Mouse (Mus musculus): ENCODE data around the gene Tufm. TPM values are rescaled to one million over a fixed set of nuclear protein-coding genes. Genes with fewer than 3 reads are reported as not detected.

Tufm gene
- polyA plus RNA-seq, 1 experiment from 2014 or later = 183 TPM

DNA sequence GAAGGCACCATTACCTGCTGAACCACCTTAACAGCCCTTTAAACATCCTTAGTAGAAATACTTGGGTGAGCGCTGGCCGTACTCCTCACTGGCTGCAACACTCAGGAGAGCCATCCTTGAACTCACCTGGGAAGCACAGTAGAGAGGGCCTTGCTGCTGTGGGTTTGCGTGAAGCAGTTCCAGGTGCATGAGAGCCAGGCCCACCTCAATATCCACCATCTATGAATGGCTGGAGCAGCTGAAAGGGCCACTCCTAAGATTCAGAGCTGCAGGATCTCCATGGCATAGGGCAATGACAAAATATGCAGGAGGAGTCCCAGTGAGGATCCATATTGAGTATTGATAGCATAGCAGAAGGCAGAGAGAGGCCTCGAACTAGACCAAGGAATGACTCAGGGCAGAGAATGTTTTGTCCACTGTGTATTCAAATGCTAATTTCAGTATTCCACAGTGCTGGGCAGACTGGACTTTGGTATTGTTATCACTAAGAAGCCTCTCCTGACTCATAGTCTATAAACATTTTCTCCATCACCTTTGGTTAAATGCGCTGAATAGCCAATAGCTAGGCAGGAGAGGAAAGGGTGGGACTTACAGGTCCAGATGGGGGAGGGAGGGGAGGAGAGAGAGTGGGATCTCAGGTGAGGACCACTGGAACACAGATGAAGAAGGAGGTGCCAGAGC lies 31.2 kb downstream of the Tufm start:
- no peak overlapping the region for H3K27ac ChIP-seq
- 86% methylated on average over 5 of the region's 5 CpGs for WGBS
- H3K9me3 ChIP-seq = no peaks in the 10 kb centered on the region
- no peaks in the 10 kb centered on the region for H3K27me3 ChIP-seq (ENCODE audit: poor library complexity, severe bottlenecking)
- no peak for DNase-seq (ENCODE audit: extremely low spot score, low spot score)
- no peaks in the 10 kb centered on the region for H3K36me3 ChIP-seq (replicated peaks)
- H3K4me1 ChIP-seq = peaks cover 3% of the 10 kb centered on the region; the same call in 1 of the 2 replicates
- H3K4me3 ChIP-seq = no peak overlapping the region

DNA sequence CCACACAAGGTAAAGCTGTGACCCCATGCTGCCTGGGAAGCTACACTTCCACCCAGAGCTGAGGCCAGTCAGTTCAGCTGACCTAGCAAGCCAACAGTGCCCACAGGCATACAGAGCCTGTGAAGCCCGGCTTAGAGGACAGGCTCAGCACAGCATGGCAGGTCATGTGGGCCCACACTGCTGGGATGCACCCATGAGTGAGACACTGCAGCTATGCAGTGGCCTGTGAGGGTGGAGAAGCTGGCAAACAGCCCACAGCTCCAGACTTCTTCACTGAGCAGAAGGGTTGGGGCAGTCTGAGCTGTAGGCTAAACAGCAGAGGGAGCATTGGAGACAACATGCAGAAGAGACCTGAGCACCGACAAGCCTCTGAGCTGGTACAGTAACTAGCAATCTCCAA lies 32.4 kb downstream of the Tufm start:
- WGBS = 78% methylated on average over 2 of the region's 2 CpGs
- no peaks in the 10 kb centered on the region for H3K9me3 ChIP-seq
- DNase-seq (ENCODE audit: extremely low spot score, low spot score) = no peak

DNA sequence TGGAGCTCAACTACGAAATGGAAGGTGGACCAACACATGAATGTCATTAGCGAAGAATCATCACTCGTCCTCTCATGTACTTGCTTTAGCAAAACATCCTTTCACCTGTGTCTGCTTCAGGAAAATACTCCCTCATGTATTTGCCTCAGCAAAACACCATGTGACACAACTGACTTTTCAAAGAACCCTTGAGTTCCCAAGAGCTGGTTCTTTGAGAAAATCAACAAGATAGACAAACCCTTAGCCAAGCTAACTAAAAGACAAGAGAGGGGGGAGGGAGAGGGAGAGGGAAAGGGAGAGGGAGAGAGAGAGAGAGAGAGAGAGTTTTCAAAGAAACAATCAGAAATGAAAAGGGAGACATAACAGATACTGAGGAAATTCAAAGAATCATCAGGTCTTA lies 36.2 kb downstream of the Tufm start:
- H3K36me3 ChIP-seq (replicated peaks) = no peaks in the 10 kb centered on the region
- no peak overlapping the region for H3K27ac ChIP-seq
- no peak for DNase-seq (ENCODE audit: extremely low spot score, low spot score)
- no peak overlapping the region for H3K4me3 ChIP-seq
- H3K27me3 ChIP-seq (ENCODE audit: poor library complexity, severe bottlenecking) = no peaks in the 10 kb centered on the region
- peaks cover 6% of the 10 kb centered on the region; the same call in 1 of the 2 replicates for H3K4me1 ChIP-seq
- no peaks in the 10 kb centered on the region for H3K9me3 ChIP-seq
- WGBS = 85% methylated on average over 3 of the region's 3 CpGs

More for the DNA sequence above, 32.4 kb downstream of the Tufm start:
- H3K36me3 ChIP-seq (replicated peaks) = no peaks in the 10 kb centered on the region
- H3K27me3 ChIP-seq (ENCODE audit: poor library complexity, severe bottlenecking) = no peaks in the 10 kb centered on the region
- H3K4me1 ChIP-seq = peaks cover 3% of the 10 kb centered on the region; the same call in 1 of the 2 replicates
- H3K27ac ChIP-seq = no peak overlapping the region
- no peak overlapping the region for H3K4me3 ChIP-seq

DNA sequence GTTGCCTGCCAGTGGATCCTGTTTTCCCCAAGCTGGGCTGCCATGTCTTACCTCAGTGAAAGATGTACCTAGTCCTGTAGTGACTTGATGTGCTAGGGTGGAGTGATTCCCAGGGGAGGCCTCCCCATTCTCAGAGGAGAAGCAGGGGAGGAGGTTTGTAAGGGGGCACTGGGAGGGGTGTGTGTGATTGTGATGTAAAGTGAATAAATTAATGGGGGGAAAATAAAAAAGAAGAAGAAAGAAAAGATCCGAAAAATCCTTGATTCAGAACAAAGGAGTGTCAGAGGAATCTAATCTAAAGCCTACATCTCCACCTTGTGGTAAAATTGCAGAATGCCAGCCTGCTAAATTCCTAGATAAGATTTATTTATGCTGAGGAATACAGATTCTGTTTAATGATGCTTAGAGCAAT lies 41.0 kb downstream of the Tufm start:
- Histone ChIP-seq H3K9me3 (no peaks in the 10 kb centered on the region), H3K36me3 (replicated peaks) (no peaks in the 10 kb centered on the region), H3K4me3 (no peak overlapping the region; the same call in 1 of the 2 replicates), H3K4me1 (peaks cover 3% of the 10 kb centered on the region; the same call in 1 of the 2 replicates), H3K27me3 (ENCODE audit: poor library complexity, severe bottlenecking) (no peaks in the 10 kb centered on the region), H3K27ac (peak overlapping the region; percentile 87)
- DNase-seq (ENCODE audit: extremely low spot score, low spot score) = peak; percentile 39
- 20% methylated on average over 1 of the region's 1 CpGs for WGBS

DNA sequence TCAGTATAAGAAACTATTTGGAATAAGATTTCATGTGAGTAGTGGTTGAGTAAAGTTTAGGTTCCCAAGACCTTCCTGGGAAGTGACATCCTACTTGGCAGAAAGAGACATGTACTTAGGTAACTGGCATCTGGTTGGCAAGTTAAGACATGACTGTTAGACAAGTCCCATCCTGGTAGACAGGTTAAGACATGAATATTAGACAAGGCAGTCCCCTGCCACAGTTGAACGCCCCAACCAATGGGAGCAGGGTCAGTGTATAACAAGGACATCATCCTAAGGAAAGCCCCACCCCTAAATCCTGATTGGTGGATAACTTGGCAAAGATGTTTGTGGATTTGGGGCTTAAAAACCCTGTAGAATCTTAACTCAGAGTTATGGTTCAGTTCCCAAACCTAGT lies 46.3 kb downstream of the Tufm start:
- H3K4me3 ChIP-seq = no peak overlapping the region
- 84% methylated on average over 1 of the region's 1 CpGs for WGBS
- DNase-seq (ENCODE audit: extremely low spot score, low spot score) = no peak

DNA sequence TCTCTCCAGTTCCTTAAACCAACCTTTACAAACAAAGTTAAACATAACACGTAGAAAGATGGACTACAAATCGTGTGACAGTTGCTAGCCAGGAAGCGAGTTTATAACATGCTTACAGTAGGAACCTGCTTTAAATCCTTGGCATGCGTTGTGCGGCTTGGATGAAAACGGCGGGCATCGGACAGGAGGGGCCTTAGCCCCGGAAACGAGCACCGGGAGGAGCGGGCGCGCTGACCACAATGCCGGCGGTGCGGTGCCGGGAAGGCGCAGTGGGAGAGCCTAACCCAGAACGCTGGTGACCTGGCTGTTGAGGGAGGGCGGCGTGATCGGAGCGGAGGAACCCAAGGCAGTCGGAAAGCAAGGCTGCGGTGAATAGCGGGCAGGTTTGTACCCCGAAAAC lies 48.6 kb downstream of the Tufm start:
- no peaks in the 10 kb centered on the region for H3K36me3 ChIP-seq (replicated peaks)
- H3K27ac ChIP-seq = peak overlapping the region; percentile 81
- H3K4me3 ChIP-seq = peak overlapping the region; percentile 57
- H3K27me3 ChIP-seq (ENCODE audit: poor library complexity, severe bottlenecking) = peaks cover 29% of the 10 kb centered on the region
- H3K4me1 ChIP-seq = peaks cover 10% of the 10 kb centered on the region
- no peaks in the 10 kb centered on the region for H3K9me3 ChIP-seq
- DNase-seq (ENCODE audit: extremely low spot score, low spot score) = peak; percentile 53
- WGBS = 2% methylated on average over 28 of the region's 28 CpGs

More for the DNA sequence above, 46.3 kb downstream of the Tufm start:
- H3K27ac ChIP-seq = no peak overlapping the region
- peaks cover 10% of the 10 kb centered on the region for H3K4me1 ChIP-seq
- no peaks in the 10 kb centered on the region for H3K36me3 ChIP-seq (replicated peaks)
- H3K27me3 ChIP-seq (ENCODE audit: poor library complexity, severe bottlenecking) = peaks cover 29% of the 10 kb centered on the region
- H3K9me3 ChIP-seq = no peaks in the 10 kb centered on the region

DNA sequence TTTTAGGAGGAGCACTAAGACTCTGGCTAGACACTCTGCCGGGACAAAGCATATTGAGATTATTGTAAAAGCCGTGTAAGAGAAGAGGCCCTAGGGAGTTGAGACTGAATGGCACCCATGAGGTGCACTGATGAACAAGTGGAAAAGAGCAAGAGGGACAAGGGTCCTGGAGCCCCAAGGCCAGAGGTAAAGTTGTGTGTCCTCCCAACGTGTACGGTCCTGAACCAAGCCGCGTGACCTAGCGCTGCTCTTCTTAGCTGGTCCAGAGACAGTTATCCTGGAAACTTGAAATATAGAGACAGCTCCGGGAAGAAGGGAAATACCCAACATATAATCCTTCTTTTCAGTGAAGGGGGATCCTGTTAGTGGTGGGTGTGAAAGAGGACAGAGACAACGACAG lies 49.3 kb downstream of the Tufm start:
- Histone ChIP-seq H3K36me3 (replicated peaks) (no peaks in the 10 kb centered on the region), H3K27ac (peak overlapping the region; percentile 81; the same call in 1 of the 2 replicates), H3K4me1 (peaks cover 10% of the 10 kb centered on the region), H3K4me3 (peak overlapping the region; percentile 57), H3K27me3 (ENCODE audit: poor library complexity, severe bottlenecking) (peaks cover 29% of the 10 kb centered on the region), H3K9me3 (no peaks in the 10 kb centered on the region)
- DNase-seq (ENCODE audit: extremely low spot score, low spot score) = peak; percentile 21
- 63% methylated on average over 9 of the region's 9 CpGs for WGBS

DNA sequence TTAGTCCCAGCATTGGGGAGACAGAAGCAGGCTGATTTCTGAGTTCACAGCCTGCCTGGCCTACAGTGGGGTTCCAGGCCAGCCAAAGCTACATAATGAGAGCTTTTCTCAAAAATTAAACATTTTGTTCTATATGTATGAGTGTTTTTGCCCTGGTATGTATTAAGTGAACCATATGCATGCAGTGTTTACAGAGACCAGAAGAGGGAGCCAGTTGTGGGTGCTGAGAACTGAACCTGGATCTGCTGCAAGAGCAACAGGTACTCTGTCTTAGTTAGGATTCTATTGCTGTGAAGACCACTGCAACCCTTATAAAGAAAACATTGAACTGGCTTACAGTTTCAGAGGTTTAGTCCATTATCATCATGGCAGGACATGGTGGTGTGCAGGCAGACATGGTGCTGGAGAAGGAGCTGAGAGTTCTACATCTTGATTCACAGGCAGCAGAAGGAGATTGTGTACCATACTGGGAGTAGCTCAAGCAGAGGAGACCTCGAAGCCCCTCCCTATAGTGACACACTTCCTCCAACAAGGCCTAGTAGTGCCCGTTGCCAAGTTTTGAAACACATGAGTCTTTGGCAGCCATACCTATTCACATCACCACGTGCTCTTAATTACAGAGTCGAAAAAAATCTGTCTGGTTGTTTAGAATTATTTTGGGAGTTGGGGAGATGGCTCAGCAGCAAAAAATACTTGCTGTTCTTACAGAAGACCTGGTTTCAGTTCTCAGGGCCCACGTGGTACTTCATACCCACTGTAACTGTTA lies 50.8 kb downstream of the Tufm start:
- no peaks in the 10 kb centered on the region for H3K9me3 ChIP-seq
- H3K36me3 ChIP-seq (replicated peaks) = no peaks in the 10 kb centered on the region
- H3K27ac ChIP-seq = no peak overlapping the region
- 76% methylated on average over 5 of the region's 5 CpGs for WGBS
- H3K4me3 ChIP-seq = no peak overlapping the region
- peaks cover 10% of the 10 kb centered on the region for H3K4me1 ChIP-seq
- peaks cover 29% of the 10 kb centered on the region for H3K27me3 ChIP-seq (ENCODE audit: poor library complexity, severe bottlenecking)
- no peak for DNase-seq (ENCODE audit: extremely low spot score, low spot score)

Other genes with a start within 250 kb of the Tufm start
- 79.1 and 83.0 TPM in 2 replicates for gene Sbk1, start 214.7 kb upstream of the Tufm start, polyA plus RNA-seq (2016; fragmentation: Nextera tagmentation; extraction: Ambion mirVana)
- 2.0 and 2.4 TPM in 2 replicates for gene Lat, start 117.8 kb upstream of the Tufm start, polyA plus RNA-seq (2016; fragmentation: Nextera tagmentation; extraction: Ambion mirVana)
- gene Spns1, start 109.9 kb upstream of the Tufm start, polyA plus RNA-seq (2016; fragmentation: Nextera tagmentation; extraction: Ambion mirVana) = 64.7 and 68.6 TPM in 2 replicates
- gene Nfatc2ip, start 90.6 kb upstream of the Tufm start, polyA plus RNA-seq (2016; fragmentation: Nextera tagmentation; extraction: Ambion mirVana) = 2.6 and 2.8 TPM in 2 replicates
- 0.07 and 0.14 TPM in 2 replicates for gene Cd19, start 72.5 kb upstream of the Tufm start, polyA plus RNA-seq (2016; fragmentation: Nextera tagmentation; extraction: Ambion mirVana)
- gene Rabep2, start 58.6 kb upstream of the Tufm start, polyA plus RNA-seq (2016; fragmentation: Nextera tagmentation; extraction: Ambion mirVana) = 24.8 and 25.5 TPM in 2 replicates
- gene Atp2a1, start 24.3 kb upstream of the Tufm start, polyA plus RNA-seq (2016; fragmentation: Nextera tagmentation; extraction: Ambion mirVana) = 0.33 TPM in 2 replicates
- gene Sh2b1, start 11.9 kb upstream of the Tufm start, polyA plus RNA-seq (2016; fragmentation: Nextera tagmentation; extraction: Ambion mirVana) = 49.2 and 50.8 TPM in 2 replicates
- gene Atxn2l, start 16.1 kb downstream of the Tufm start, polyA plus RNA-seq (2016; fragmentation: Nextera tagmentation; extraction: Ambion mirVana) = 49.0 and 55.3 TPM in 2 replicates
- 230 and 233 TPM in 2 replicates for gene Eif3c, start 79.0 kb downstream of the Tufm start, polyA plus RNA-seq (2016; fragmentation: Nextera tagmentation; extraction: Ambion mirVana)
- gene Apobr, start 97.6 kb downstream of the Tufm start, polyA plus RNA-seq (2016; fragmentation: Nextera tagmentation; extraction: Ambion mirVana) = 0.67 and 0.79 TPM in 2 replicates
- gene Cln3, start 98.5 kb downstream of the Tufm start, polyA plus RNA-seq (2016; fragmentation: Nextera tagmentation; extraction: Ambion mirVana) = 20.7 and 25.8 TPM in 2 replicates
- gene Il27, start 107.6 kb downstream of the Tufm start, polyA plus RNA-seq (2016; fragmentation: Nextera tagmentation; extraction: Ambion mirVana) = not detected in 2 replicates
- 1.3 and 2.0 TPM in 2 replicates for gene Nupr1, start 143.5 kb downstream of the Tufm start, polyA plus RNA-seq (2016; fragmentation: Nextera tagmentation; extraction: Ambion mirVana)
- 61.1 and 64.5 TPM in 2 replicates for gene Sgf29, start 161.9 kb downstream of the Tufm start, polyA plus RNA-seq (2016; fragmentation: Nextera tagmentation; extraction: Ambion mirVana)
- 0.16 and 0.40 TPM in 2 replicates for gene Sult1a1, start 189.1 kb downstream of the Tufm start, polyA plus RNA-seq (2016; fragmentation: Nextera tagmentation; extraction: Ambion mirVana)
- gene Bola2, start 208.0 kb downstream of the Tufm start, polyA plus RNA-seq (2016; fragmentation: Nextera tagmentation; extraction: Ambion mirVana) = 213 and 216 TPM in 2 replicates
- 13.5 and 14.0 TPM in 2 replicates for gene Slx1b, start 208.4 kb downstream of the Tufm start, polyA plus RNA-seq (2016; fragmentation: Nextera tagmentation; extraction: Ambion mirVana)
- gene Coro1a, start 220.4 kb downstream of the Tufm start, polyA plus RNA-seq (2016; fragmentation: Nextera tagmentation; extraction: Ambion mirVana) = 33.6 and 40.3 TPM in 2 replicates